Mouse (Mus musculus) limb, embryonic 11.5 days (tissue): ENCODE results near the gene Gpc3. TPM values are rescaled to one million over a fixed set of nuclear protein-coding genes. Genes with fewer than 3 reads are reported as not detected.

Experiments used
- ATAC-seq: fragments of 200-750 bp; cut with Nextera tagmentation; 2 replicates; pipeline ENCODE4 v1.8.0; 2017; ENCODE audit warnings: low read depth; ENCODE audit not compliant: insufficient number of reproducible peaks, low FRiP score, low TSS enrichment
- DNase-seq: peaks from one replicate; pipeline ENCODE4 v3.0.0-alpha.2; 2015; ENCODE audit warnings: low spot score
- H3K27ac ChIP-seq: fragments of 300-500 bp; sonication (generic); replicated peaks from 2 replicates; pipeline ENCODE4 v1.5.1; 2014; ENCODE audit warnings: low read depth, mild to moderate bottlenecking, low read length
- H3K27me3 ChIP-seq: fragments of 300-500 bp; sonication (generic); 2 replicates; pipeline ENCODE4 v1.6.1; 2014; ENCODE audit warnings: mild to moderate bottlenecking, low read length, mixed read lengths; ENCODE audit not compliant: control insufficient read depth, insufficient read depth
- H3K36me3 ChIP-seq: fragments of 300-500 bp; sonication (generic); 2 replicates; pipeline ENCODE4 v1.6.1; 2014; ENCODE audit warnings: mild to moderate bottlenecking, low read length, moderate library complexity, mixed read lengths; ENCODE audit not compliant: control insufficient read depth, insufficient read depth
- H3K4me1 ChIP-seq: fragments of 300-500 bp; sonication (generic); 2 replicates; pipeline ENCODE4 v1.6.1; 2014; ENCODE audit warnings: low read length, mixed read lengths; ENCODE audit not compliant: control insufficient read depth, insufficient read depth
- H3K4me2 ChIP-seq: fragments of 300-500 bp; sonication (generic); 2 replicates; pipeline ENCODE4 v1.6.1; 2014; ENCODE audit warnings: low read depth, mild to moderate bottlenecking, moderate library complexity; ENCODE audit not compliant: severe bottlenecking
- H3K4me3 ChIP-seq: fragments of 300-500 bp; sonication (generic); 2 replicates; pipeline ENCODE4 v1.5.1; 2014; ENCODE audit warnings: low read depth, low read length
- H3K9ac ChIP-seq: fragments of 300-500 bp; sonication (generic); 2 replicates; pipeline ENCODE4 v1.6.1; 2014; ENCODE audit warnings: mild to moderate bottlenecking, low read length
- H3K9me3 ChIP-seq: fragments of 300-500 bp; sonication (generic); 2 replicates; pipeline ENCODE4 v1.6.1; 2016; ENCODE audit warnings: low read length; ENCODE audit not compliant: control insufficient read depth
- WGBS: fragments of 180-500 bp; shearing (Covaris S2); extraction: QIAGEN DNeasy Blood & Tissue Kit; methylation state at CpG from one replicate; pipeline ENCODE4 v1.1.7; 2014; 5-methylcytosine and 5-hydroxymethylcytosine counted together
- polyA plus RNA-seq: library from polyadenylated mRNA; unstranded; fragments of >200 nt; fragmentation: Nextera tagmentation; extraction: Ambion mirVana; gene quantifications from 2 replicates; pipeline ENCODE4 v1.2.1, GENCODE M21; 2014

Gene Gpc3
- polyA plus RNA-seq, 1 experiment from 2014 or later, result 1,394 TPM

DNA sequence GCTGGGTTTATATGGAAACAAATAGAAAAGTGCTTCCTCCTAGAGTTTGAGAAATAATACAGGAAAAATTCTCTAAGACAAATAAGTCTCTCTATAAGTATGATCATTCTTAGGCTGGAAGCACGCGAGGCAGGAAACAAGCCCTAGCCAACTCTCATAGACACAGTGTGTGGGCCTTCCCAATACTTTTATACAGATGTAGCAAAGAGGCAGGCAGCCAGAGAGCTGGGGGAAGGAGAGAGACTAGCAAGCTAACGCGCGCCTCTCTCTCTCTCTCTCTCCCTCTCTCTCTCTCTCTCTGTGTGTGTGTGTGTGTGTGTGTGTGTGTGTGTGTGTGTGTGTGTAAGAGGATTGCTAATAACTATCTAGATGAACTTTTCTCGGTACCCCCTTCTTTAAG, 2.2 kb downstream of the Gpc3 start:
- 16% methylated on average over 6 of the region's 6 CpGs for WGBS
- H3K9ac ChIP-seq, result peak overlapping the region; percentile 93

GRCm38 (mm10) chrX:52603143-52603542, 10.6 kb downstream of the Gpc3 start:
- Histone ChIP-seq H3K27ac (no peak overlapping the region), H3K27me3 (no peaks in the 10 kb centered on the region), H3K4me2 (no peak overlapping the region), H3K36me3 (no peaks in the 10 kb centered on the region), H3K9ac (no peak overlapping the region), H3K4me3 (no peak overlapping the region), H3K9me3 (no peaks in the 10 kb centered on the region), H3K4me1 (peaks cover 5% of the 10 kb centered on the region; the same call in 1 of the 2 replicates)
- WGBS, result 63% methylated on average over 4 of the region's 4 CpGs
- ATAC-seq (no peak), DNase-seq (no peak)

More for the DNA sequence above, 2.2 kb downstream of the Gpc3 start:
- Histone ChIP-seq H3K4me1 (peaks cover 3% of the 10 kb centered on the region; the same call in 1 of the 2 replicates), H3K27ac (peak overlapping the region; percentile 89), H3K9me3 (no peaks in the 10 kb centered on the region), H3K4me2 (peak overlapping the region; percentile 54), H3K4me3 (peak overlapping the region; percentile 71), H3K27me3 (no peaks in the 10 kb centered on the region), H3K36me3 (no peaks in the 10 kb centered on the region)
- ATAC-seq (no peak), DNase-seq (no peak)

DNA sequence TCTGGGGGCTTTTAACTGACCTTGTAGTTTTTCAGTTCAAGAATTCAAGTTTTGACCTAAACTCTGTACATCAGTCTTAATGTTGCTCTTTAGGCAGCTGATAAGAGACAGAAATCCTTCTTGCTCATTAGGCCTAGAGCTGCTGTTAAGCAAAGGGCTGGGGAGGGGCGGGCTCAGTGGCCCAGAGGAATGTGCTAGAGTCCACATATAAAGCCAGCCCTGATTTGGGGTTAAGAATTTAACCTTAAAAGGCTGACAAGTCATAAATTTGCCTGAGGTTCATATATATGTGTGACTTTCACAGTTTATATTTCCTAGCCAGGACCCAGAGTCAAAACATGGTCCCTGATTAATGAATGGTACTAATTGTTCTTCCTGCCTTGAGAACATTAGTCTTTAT, 14.5 kb downstream of the Gpc3 start:
- Histone ChIP-seq H3K36me3 (no peaks in the 10 kb centered on the region), H3K27ac (no peak overlapping the region), H3K4me2 (no peak overlapping the region), H3K9ac (no peak overlapping the region), H3K4me3 (no peak overlapping the region), H3K9me3 (no peaks in the 10 kb centered on the region), H3K4me1 (peaks cover 5% of the 10 kb centered on the region; the same call in 1 of the 2 replicates), H3K27me3 (no peaks in the 10 kb centered on the region)
- DNase-seq, result no peak
- ATAC-seq, result no peak
- 35% methylated on average over 1 of the region's 1 CpGs for WGBS

DNA sequence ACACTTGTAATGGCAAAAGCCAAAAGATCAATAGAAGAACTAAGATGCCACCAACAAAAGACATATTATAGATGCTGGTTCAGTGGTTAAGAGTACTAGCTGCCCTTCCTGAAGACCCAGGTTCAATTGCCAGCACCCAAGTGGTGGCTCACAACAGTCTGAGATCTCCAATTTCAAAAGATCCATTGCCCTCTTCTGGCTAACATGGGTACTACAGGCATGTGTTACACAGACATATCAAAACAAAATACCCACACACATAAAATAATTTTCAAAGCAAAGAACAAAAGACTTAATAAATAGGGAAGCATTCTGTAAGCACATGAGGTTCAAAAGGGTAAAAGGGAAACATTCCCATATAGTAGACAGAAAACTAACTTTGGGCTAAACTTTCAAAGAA, 26.1 kb downstream of the Gpc3 start:
- H3K4me2 ChIP-seq, result no peak overlapping the region
- no peak for ATAC-seq
- DNase-seq, result no peak
- H3K36me3 ChIP-seq, result no peaks in the 10 kb centered on the region; the same call in 1 of the 2 replicates
- no peaks in the 10 kb centered on the region for H3K4me1 ChIP-seq
- H3K27me3 ChIP-seq, result no peaks in the 10 kb centered on the region
- H3K27ac ChIP-seq, result no peak overlapping the region
- H3K4me3 ChIP-seq, result no peak overlapping the region
- H3K9ac ChIP-seq, result no peak overlapping the region
- no peaks in the 10 kb centered on the region for H3K9me3 ChIP-seq

GRCm38 (mm10) chrX:52559995-52560394, 53.8 kb downstream of the Gpc3 start:
- no peak for ATAC-seq
- Histone ChIP-seq H3K4me1 (0 out of 2 replicates have a peak, but pooled peaks cover 3% of the 10 kb centered on the region), H3K27me3 (no peaks in the 10 kb centered on the region), H3K4me2 (no peak overlapping the region), H3K9ac (no peak overlapping the region), H3K27ac (no peak overlapping the region), H3K9me3 (no peaks in the 10 kb centered on the region), H3K4me3 (no peak overlapping the region), H3K36me3 (no peaks in the 10 kb centered on the region)
- WGBS, result 85% methylated on average over 4 of the region's 4 CpGs
- DNase-seq, result no peak

DNA sequence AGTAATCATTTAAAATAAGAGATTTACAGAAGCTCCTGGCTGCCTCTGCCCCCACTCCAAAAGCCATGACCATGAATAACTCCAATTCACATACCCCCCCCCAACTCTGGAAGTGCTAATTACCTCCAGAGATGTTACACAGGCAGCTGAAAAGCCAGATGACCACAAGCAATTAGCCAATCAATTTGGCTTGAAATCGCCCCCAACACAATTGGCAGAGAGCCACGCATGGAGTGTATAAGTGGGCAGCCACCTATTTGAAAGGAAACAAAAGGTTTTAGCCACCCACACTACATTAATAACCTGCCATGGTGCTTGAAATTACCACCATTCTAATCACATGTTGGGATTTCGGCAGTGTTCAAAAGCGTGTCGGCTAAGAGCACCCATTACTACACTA, 55.2 kb downstream of the Gpc3 start:
- no peak overlapping the region for H3K4me2 ChIP-seq
- ATAC-seq (no peak), DNase-seq (no peak)
- no peak overlapping the region for H3K27ac ChIP-seq
- no peak overlapping the region for H3K9ac ChIP-seq
- H3K4me3 ChIP-seq, result no peak overlapping the region
- no peaks in the 10 kb centered on the region for H3K9me3 ChIP-seq
- no peaks in the 10 kb centered on the region for H3K36me3 ChIP-seq
- 0 out of 2 replicates have a peak, but pooled peaks cover 3% of the 10 kb centered on the region for H3K4me1 ChIP-seq
- WGBS, result 55% methylated on average over 5 of the region's 5 CpGs
- no peaks in the 10 kb centered on the region for H3K27me3 ChIP-seq

GRCm38 (mm10) chrX:52557489-52557888, 56.3 kb downstream of the Gpc3 start:
- 81% methylated on average over 6 of the region's 6 CpGs for WGBS
- H3K9me3 ChIP-seq, result no peaks in the 10 kb centered on the region
- no peak for ATAC-seq

GRCm38 (mm10) chrX:52551296-52551695, 62.5 kb downstream of the Gpc3 start:
- ATAC-seq, result no peak
- Histone ChIP-seq H3K9me3 (no peaks in the 10 kb centered on the region), H3K4me3 (no peak overlapping the region), H3K27ac (no peak overlapping the region), H3K27me3 (no peaks in the 10 kb centered on the region), H3K4me2 (no peak overlapping the region), H3K36me3 (no peaks in the 10 kb centered on the region), H3K9ac (no peak overlapping the region), H3K4me1 (peaks cover 4% of the 10 kb centered on the region; the same call in 1 of the 2 replicates)
- DNase-seq, result no peak
- WGBS, result 29% methylated on average over 1 of the region's 1 CpGs

More at GRCm38 (mm10) chrX:52557489-52557888, 56.3 kb downstream of the Gpc3 start:
- DNase-seq, result no peak
- Histone ChIP-seq H3K9ac (no peak overlapping the region), H3K27ac (no peak overlapping the region), H3K27me3 (no peaks in the 10 kb centered on the region), H3K36me3 (no peaks in the 10 kb centered on the region), H3K4me2 (no peak overlapping the region), H3K4me1 (peaks cover 5% of the 10 kb centered on the region; the same call in 1 of the 2 replicates), H3K4me3 (no peak overlapping the region)

- Histone ChIP-seq H3K4me1 (no peaks in the 10 kb centered on the region), H3K27me3 (no peaks in the 10 kb centered on the region), H3K4me3 (no peak overlapping the region), H3K36me3 (no peaks in the 10 kb centered on the region), H3K27ac (no peak overlapping the region), H3K9me3 (no peaks in the 10 kb centered on the region), H3K9ac (no peak overlapping the region), H3K4me2 (no peak overlapping the region)
- ATAC-seq, result no peak
- WGBS, result 70% methylated on average over 3 of the region's 3 CpGs
- no peak for DNase-seq
Measured at GRCm38 (mm10) chrX:52544623-52545022, 69.1 kb downstream of the Gpc3 start.
